Mouse (Mus musculus): ENCODE results near the gene Prdm11.

Gene Prdm11

GRCm38 (mm10) chr2:92931061-92931460 lies 114.9 kb downstream of the Prdm11 start:
- no peak for DNase-seq (ENCODE audit: low read depth)

GRCm38 (mm10) chr2:92929696-92930095 lies 116.3 kb downstream of the Prdm11 start:
- DNase-seq (ENCODE audit: low read depth): no peak

DNA sequence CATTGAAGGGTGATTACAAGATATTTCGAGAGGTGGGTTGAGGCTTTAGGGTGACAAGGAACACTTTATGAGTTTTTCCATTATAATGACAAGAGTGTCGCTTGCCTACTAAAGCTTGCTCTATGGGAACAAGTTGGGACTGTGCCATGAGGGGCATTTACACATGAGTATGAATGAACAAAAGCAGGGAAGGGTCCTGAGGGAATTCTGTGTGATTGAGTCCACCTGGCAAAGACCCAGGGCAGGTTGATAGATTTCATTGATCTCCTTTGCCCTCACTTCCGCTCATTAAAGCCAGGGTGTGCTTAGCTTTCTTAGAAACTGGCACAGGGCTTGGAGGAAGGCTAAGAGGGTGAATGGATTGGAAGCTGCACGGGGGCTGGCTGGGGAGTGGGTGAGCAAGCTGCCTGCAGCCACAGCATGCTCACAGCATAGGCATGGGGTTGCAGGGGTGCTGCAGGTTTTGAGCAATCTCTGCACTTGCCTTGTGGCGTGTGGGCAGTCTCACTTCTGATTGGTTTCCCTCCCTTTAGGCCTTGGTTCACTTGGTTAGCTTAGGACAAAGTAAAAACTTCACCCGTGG lies 121.2 kb downstream of the Prdm11 start:
- no peak for DNase-seq (ENCODE audit: low read depth)

DNA sequence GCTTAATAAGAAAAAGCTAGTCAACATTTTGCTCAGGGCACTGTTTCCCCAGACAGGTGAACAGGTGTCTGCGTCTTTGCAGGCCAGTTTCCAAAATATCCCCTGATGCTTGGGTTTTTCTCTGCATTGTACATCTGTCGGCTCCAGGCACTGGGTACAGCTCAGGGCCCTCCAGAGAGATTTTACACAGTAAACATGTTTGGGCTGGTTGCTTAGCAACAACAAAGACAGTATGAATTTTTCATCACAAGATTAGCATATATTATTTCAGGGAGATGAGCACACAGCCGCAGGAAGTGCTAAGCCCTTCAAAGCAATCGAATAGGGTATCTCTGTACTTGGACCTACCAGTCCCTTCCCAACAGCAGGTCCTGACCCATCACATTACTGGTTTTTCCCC lies 125.3 kb downstream of the Prdm11 start:
- DNase-seq (ENCODE audit: low read depth): no peak

GRCm38 (mm10) chr2:92917405-92918142 lies 128.4 kb downstream of the Prdm11 start:
- DNase-seq (ENCODE audit: low read depth): no peak

DNA sequence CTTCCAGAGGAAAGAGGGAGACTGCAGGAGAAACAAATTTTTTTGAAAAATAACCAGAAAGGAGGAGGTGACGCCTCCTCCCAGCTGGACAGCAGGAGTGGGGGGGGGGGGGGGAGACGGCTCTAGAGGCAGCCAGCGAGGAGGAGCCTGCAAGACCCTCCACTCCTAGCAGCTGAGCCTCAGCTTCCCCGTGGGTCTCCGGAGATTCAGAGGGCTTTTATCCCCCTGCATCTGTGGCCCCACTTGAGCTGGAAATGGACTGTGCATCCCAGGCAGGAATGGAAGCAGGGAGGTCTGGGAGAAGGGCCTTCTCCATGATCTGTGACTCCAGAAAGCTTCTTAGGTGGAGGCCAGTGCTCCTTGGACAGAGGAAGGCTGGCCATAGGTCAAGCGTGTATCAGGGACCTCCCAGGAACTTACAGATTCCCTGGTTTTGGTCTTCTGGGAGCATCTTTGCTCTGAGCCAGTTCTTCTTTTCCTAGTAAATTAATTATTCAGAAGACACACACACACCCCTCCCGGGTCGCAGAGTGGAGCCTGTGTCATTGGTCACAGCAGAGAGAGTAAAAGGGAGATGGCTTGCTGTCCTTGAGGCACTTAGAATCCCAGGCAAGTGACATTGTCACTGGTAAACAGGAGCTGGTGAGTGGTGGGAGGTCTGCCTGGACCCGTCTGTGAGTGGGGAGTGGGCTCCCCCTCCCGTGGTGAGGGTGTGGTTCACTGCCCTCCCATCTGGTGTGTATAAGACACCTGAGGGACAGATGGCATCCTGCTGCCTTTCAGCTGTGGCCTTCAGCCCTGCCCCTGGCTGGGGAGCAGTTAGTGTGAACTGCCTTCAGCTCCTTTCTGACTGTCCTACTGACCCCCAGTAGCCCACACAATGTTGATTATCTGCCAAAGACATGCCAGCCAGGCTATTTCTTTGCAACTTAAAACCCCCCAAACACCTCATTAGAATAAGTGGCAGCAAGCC lies 130.0 kb downstream of the Prdm11 start:
- DNase-seq (ENCODE audit: low read depth): peak; percentile 43

Data from NIH3T3 (cell line).